Mouse (Mus musculus): ENCODE data around the gene Camk2g.

DNA sequence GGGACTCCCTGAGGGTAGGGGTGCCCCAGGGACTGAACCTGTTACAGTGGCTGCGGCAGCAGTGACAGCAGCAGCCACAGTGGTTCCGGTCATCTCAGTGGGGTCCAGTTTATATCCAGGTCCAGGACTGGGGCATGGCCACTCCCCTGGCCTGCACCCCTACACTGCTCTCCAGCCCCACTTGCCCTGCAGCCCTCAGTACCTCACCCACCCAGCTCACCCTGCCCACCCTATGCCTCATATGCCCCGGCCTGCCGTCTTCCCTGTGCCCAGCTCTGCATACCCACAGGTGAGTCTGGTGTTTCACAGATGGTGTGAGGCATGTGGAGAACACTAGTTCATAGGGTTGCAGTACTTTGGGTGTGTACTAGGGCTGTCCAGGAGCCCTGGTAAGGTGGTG is 72.5 kb downstream of the Camk2g start:
- no peak for TF ChIP-seq CTCF (conservative IDR thresholded peaks at IDR 0.05 in 1 of 2, IDR thresholded peaks at IDR 0.05 in 1 of 2; ENCODE audit: low read depth in 2 of 2, low read length in 2 of 2)
- no peak for TF ChIP-seq POLR2A (IDR thresholded peaks at IDR 0.05; ENCODE audit: low read depth, low read length)
- no peak for TF ChIP-seq CHD2 (IDR thresholded peaks at IDR 0.05; ENCODE audit: low read length)
- no peak for TF ChIP-seq USF2 (conservative IDR thresholded peaks at IDR 0.05; ENCODE audit: low read depth, low read length)
- TF ChIP-seq NELFE (IDR thresholded peaks at IDR 0.05; ENCODE audit: low read depth, low read length): no peak
- no peak for TF ChIP-seq POLR2AphosphoS2 (IDR thresholded peaks at IDR 0.05; ENCODE audit: low read depth, low read length)
- TF ChIP-seq E2F4 (IDR thresholded peaks at IDR 0.05; ENCODE audit: insufficient replicate concordance, low read depth, low read length): no peak
